Mouse (Mus musculus) T-cell, adult 66 days (primary cell): ENCODE measurements around the gene Cdkn1b. TPM values are rescaled to one million over a fixed set of nuclear protein-coding genes. Genes with fewer than 3 reads are reported as not detected.

ENCODE experiments used
- total RNA-seq, 2 experiments: library from RNA; stranded (reverse); gene quantifications; 3 replicates in 1 of 2; 4 replicates in 1 of 2; pipeline ENCODE4 v1.2.4; 2023

The Cdkn1b gene
- 100 to 1,000 TPM; 189 to 215 TPM for total RNA-seq

DNA sequence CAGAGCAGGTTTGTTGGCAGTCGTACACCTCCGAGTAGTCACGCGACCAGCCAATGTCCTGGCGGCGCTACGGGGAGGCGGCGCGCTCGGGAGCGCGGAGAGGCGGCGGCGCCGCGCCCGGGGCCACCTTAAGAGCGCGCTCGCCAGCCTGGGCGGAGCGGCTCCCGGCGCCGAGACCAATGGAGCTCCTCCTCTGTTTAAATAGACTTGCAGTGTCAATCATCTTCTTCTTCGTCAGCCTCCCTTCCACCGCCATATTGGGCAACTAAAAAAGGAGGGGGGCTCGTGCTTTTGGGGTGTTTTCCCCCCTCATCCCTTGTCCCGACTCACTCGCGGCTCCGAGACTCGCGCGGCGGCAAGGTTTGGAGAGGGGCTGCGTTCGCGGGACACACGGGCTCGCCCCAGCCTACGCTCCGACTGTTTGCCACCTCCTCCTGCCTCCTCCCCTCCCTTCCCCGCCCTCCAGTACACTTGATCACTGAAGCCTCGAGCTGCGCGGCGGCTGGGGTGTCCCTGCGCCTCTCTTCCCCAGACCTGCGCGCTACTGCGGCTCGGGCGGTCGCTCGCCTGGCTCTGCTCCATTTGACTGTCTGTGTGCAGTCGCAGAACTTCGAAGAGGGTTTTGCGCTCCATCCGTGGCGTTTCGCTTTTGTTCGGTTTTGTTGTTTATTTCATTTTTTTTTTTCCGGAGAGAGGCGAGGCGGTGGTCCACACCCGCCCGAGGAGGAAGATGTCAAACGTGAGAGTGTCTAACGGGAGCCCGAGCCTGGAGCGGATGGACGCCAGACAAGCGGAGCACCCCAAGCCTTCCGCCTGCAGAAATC lies at the start of gene Cdkn1b:
TSS of gene Cdkn1b (plus strand) at position 212 of the 824 bp plus-strand sequence.

DNA sequence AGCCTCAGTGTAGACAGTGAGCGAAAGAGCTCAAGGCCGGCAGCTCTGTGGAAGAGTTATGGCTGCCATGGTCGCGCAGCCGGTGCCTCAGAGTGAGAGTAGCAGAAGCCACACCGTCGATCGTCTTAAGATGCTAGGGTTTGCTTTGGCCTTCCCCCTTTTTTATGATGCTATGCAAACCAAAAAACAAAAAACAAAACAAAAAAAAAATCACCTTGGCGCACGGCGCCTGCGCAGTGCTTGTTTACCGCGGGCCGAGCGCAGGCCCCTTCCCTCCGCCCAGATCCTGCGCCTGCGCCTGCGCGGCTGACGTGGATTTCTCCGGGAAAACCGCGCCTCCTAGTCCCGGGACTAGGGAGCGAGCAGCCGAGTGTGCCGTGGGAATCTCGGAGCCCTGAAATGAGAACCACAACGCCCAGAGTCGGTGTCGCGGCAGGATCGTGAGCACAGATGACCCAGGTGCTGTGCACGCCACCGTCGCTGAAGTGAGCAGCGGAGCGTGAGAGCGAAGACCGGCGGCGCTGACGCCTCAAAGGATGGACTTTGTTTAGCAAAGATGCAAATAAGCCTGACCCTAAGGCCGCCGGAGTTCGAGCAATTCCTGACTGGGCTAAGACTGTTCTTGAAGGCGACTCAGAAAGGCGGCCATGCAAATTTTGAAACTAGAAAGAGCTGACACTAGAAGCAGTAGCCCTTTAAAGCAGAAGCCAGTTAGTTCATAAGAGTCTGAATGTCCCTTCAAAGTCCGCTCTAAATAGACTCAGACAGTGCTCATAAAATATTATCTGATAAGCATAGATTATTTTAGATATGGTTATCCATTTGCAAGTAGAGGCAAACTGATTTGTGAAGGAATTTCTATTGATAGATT lies 21.9 kb upstream of the Cdkn1b start, which contains the start of gene Gpr19:
TSS of gene Gpr19 (minus strand) at position 484 of the 871 bp plus-strand sequence.

Other genes starting within 250 kb of the Cdkn1b start
- 1 to 10 TPM; 1.9 to 2.9 TPM for gene Dusp16, start 127.8 kb upstream of the Cdkn1b start, total RNA-seq
- gene Crebl2, start 90.2 kb upstream of the Cdkn1b start, total RNA-seq, result 10 to 100 TPM; 25.3 to 27.4 TPM
- 10 to 100 TPM; 13.0 to 16.5 TPM for gene Gpr19, start 21.8 kb upstream of the Cdkn1b start, total RNA-seq
- gene Apold1, start 61.3 kb downstream of the Cdkn1b start, total RNA-seq, result under 1 TPM in 1 of 2 experiments, not detected in 1; 0.20 TPM
- gene Ddx47, start 91.2 kb downstream of the Cdkn1b start, total RNA-seq, result 100 to 1,000 TPM; 147 to 154 TPM
- under 1 TPM in 1 of 2 experiments, not detected in 1; 0.36 TPM for gene Gprc5a, start 145.2 kb downstream of the Cdkn1b start, total RNA-seq
- gene Gprc5d, start 197.9 kb downstream of the Cdkn1b start, total RNA-seq, result not detected